Mouse (Mus musculus): ENCODE data around the gene Mrps14.

Gene Mrps14

GRCm38 (mm10) chr1:160194529-160195336 lies at the start of gene Mrps14:
Mrps14 (plus strand) TSS chr1:160195215.
- peak; percentile 100 for DNase-seq (ENCODE audit: low read depth, low spot score)

- peak; percentile 65 for DNase-seq (ENCODE audit: low read depth, low spot score)
Measured at GRCm38 (mm10) chr1:160145606-160146005, 49.4 kb upstream of the Mrps14 start.

- DNase-seq (ENCODE audit: low read depth, low spot score): peak; percentile 42
Measured at GRCm38 (mm10) chr1:160147274-160147673, 47.7 kb upstream of the Mrps14 start.

DNA sequence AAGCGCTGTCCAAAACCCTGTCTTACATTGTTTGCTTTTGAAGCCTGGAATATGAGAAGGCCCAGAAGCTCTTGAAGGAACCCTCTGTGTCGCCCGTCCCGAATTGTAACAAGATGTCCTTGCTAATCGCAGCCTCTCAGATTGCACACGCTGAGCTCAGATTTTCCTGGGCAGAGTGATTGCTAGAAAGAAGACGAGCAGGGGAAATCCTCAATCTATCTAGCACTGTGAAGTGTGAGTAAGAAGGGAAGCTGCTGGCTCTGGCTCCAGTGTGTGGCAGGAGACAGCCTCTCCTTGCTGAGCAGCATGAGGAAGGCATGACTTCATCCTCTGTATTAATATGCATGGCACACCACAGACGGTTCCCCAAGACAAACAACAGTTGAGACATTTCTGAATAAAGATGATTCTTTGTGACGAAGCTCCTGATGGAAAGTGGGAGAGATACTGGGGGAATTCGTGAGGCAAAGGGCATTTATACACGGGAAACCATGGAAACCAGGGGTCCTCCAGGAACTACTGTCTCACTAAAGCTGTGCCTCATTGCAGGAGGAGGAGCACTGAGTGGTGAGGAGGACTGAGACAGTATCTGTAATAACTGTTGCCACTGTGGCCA lies 45.6 kb upstream of the Mrps14 start:
- no peak for DNase-seq (ENCODE audit: low read depth, low spot score)

- no peak for DNase-seq (ENCODE audit: low read depth, low spot score)
Measured at GRCm38 (mm10) chr1:160150726-160151125, 44.3 kb upstream of the Mrps14 start.

- no peak for DNase-seq (ENCODE audit: low read depth, low spot score)
Measured at GRCm38 (mm10) chr1:160153480-160153879, 41.5 kb upstream of the Mrps14 start, which contains the start of gene Tnn. Tnn (minus strand) TSS chr1:160153580.

GRCm38 (mm10) chr1:160158190-160158589 lies 36.8 kb upstream of the Mrps14 start:
- DNase-seq (ENCODE audit: low read depth, low spot score): no peak

- DNase-seq (ENCODE audit: low read depth, low spot score): no peak
Measured at GRCm38 (mm10) chr1:160166600-160166999, 28.4 kb upstream of the Mrps14 start.

DNA sequence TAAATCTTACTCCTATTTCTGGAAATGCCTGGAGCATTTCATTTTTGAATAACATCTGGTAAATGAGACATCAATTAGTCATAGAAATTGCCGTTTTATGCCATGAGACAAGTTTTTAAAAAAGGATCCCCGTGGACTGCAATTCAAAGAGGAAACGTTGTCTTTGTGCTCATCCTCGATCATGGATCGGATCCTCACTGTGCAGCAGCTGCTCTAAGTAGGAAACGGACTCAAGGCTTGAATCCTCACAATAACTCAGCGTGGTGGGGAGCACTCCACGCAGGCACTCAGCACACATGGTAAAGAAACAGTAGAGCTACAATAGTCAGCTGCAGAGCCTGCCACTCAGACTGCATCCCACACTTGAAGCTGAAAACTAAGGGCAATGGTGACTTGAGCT lies 18.1 kb upstream of the Mrps14 start:
- no peak for DNase-seq (ENCODE audit: low read depth, low spot score)

GRCm38 (mm10) chr1:160181216-160181615 lies 13.8 kb upstream of the Mrps14 start:
- no peak for DNase-seq (ENCODE audit: low read depth, low spot score)

DNA sequence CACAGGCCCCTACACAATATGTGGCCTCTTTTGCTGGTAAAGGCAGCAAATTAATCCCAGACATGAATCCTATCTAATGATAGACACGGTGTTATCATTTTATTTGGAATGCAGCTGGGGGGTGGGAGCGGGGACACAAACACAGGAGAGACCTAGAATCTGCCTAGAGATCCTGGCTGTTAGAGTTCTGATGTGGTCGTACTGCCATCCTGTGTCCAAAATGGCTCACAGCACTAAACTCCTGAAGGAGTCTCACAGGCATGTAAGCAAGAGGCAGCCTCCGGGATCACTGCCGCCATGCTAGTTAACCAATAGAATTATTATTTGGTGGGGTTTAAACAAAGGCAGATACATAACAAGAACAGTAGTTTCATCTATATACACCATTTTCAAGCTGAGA lies 10.5 kb upstream of the Mrps14 start:
- DNase-seq (ENCODE audit: low read depth, low spot score): no peak

GRCm38 (mm10) chr1:160195337-160195663 lies 285 bp downstream of the Mrps14 start:
- DNase-seq (ENCODE audit: low read depth, low spot score): no peak

- no peak for DNase-seq (ENCODE audit: low read depth, low spot score)
Measured at GRCm38 (mm10) chr1:160205486-160205885, 10.5 kb downstream of the Mrps14 start.

DNA sequence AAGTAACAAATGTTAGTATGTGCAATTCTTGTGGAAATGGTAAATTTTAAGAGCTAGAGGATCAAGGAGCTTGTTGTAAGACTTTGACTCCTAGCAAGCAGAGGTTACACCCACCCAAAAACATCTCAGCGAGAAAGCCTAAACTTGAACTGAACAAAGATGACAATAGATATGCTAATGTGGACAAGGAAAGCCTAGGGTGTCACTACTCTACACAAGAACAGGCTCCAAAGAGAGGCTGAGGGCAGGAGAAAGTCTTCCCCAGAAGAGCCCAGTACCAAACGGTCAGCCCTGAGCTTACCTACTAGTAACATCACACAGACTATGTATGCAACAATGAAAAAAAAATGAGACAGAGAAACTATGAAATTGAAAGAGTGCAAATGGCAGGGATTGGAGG lies 14.8 kb downstream of the Mrps14 start:
- peak; percentile 97 for DNase-seq (ENCODE audit: low read depth, low spot score)

- DNase-seq (ENCODE audit: low read depth, low spot score): no peak
Measured at GRCm38 (mm10) chr1:160210566-160210965, 15.6 kb downstream of the Mrps14 start.

- no peak for DNase-seq (ENCODE audit: low read depth, low spot score)
Measured at GRCm38 (mm10) chr1:160211597-160212122, 16.6 kb downstream of the Mrps14 start.

- no peak for DNase-seq (ENCODE audit: low read depth, low spot score)
Measured at GRCm38 (mm10) chr1:160212123-160212691, 17.2 kb downstream of the Mrps14 start.

DNA sequence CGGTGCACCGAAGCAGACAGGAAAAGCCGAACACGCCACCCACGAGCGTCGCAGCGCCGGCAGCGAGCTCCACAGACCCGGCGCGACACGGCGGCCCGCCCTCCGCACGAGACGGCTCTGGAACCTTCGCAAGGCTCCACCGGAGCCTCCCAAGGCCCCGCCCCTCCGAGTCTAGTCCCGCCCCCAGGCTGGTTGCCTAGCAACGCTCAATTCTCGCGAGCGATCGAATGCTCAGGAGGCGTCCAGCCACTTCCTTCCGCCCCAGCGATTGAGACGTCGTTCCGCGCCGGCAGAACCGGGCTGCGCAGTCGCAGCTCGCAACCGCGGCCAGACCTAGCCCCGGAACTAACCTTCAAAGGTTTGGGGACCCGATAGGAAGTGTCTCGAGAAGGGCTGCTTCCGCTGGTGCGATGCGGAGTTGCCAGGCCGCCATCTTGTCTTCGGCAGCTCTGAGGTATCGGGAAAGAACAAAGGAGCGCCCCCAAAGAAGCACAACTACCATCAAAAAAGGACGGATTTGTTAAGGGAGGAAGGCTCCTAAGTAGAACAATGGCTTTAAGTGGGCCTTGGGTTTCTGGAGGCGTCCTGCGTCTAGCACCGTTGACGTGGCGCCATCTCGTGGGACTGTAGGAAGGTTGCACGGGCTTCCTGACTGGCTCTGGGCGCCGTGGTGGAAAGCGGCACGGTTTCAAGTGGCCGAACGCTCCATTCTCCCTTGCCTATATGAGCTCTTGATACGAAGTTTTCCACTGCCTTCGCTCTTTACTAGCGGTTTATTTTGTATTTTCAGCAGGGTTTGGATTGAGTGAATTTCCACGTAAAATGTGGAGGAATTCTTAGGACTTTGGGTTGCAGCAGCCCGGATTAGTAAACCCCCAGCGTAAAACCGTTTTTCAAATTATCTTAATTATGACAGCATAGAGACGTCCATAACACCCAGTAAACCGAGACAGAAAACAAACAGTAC lies 18.0 kb downstream of the Mrps14 start, which contains the start of gene Cacybp:
Cacybp (minus strand) TSS at position 173 of the 967 bp plus-strand sequence.
- peak; percentile 100 for DNase-seq (ENCODE audit: low read depth, low spot score)

DNA sequence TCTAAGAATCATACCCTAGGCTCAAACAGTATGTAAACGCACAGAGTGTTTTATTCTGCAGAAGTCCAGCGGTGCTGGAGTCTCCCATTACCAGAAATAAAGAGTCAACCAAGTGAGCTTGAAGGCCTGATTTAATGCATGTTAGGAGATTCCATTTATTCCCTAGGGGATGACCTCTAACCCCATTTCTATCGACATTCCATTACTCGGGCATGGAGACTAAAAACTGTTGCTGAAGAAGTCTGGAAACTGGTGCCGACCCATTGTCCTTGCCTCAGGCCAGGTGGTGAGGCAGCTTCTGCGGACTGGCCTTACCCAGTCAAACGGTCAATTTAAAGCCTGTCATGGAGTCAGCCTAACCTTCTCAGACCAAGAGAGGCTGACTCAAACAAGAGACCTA lies 19.2 kb downstream of the Mrps14 start:
- peak; percentile 32 for DNase-seq (ENCODE audit: low read depth, low spot score)

DNA sequence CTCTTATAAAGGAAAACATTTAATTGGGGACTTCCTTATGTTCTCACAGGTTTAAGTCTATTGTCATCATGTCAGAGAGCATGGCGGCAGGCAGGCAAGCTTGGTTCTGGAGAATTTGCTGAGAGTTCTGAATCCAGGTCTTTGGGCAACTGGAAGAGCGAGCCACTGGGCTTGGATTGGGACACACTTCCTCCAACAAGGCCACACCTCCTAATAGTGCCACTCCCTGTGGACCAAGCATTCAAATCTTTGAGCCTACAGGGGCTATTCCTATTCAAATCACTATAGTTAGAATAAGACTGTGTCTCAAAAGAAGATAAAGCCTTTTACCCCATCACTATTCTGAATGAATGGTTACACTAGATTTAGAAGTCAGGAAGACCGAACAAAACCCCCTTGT lies 22.9 kb downstream of the Mrps14 start:
- DNase-seq (ENCODE audit: low read depth, low spot score): peak; percentile 87

- DNase-seq (ENCODE audit: low read depth, low spot score): no peak
Measured at GRCm38 (mm10) chr1:160224093-160224492, 29.1 kb downstream of the Mrps14 start.

Measured in ES-CJ7 (cell line).